Mouse (Mus musculus): ENCODE measurements around the gene Rnf43.

Rnf43 gene

GRCm38 (mm10) chr11:87662407-87662806 is at the start of gene Rnf43:
Gene Rnf43 (plus strand): TSS chr11:87662722.
- peak; percentile 80 for DNase-seq (ENCODE audit: extremely low spot score, low spot score)

- DNase-seq (ENCODE audit: extremely low spot score, low spot score): no peak
These were observed 48.5 kb upstream of the Rnf43 start for GRCm38 (mm10) chr11:87613972-87614371.

DNA sequence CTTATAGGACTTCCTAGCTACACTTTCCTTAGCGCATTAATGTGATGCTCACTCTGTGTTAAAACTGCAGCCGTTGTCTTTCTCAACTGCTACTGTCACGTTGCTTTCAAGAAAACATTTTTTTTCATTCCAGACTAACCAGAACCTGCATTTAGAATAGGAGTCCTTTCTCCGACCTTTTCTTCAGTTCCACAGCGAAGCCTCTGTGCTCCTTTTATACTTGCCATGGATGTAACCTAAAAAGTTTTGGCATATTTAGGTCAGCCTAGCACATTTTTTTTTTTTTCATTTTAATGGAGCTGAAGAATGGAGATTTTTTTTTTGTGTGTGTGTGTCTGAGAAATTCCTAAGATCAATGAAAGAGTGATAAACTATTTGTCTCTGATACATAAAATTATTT is 47.0 kb upstream of the Rnf43 start:
- DNase-seq (ENCODE audit: extremely low spot score, low spot score): no peak

DNA sequence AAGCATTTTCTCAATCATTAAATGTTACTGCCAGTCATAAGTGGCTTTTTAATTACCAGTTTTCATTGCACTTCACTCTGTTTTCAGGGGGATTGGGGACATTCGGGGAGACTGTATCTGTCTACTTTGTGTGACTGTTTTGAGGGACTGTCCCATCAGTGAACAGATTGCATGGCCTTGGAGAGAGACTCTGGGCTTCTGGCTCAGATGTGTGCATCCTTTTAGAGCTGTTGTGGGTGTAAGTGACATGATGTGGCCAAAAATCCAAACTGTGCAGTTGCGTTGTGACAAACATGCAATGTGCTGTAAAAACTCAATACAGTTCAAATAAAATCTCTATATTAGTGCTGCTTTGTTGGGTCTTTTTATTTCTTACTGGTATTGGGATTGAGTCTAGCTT is 46.6 kb upstream of the Rnf43 start:
- DNase-seq (ENCODE audit: extremely low spot score, low spot score): no peak

GRCm38 (mm10) chr11:87616790-87617474 is 45.6 kb upstream of the Rnf43 start, which contains the start of gene Hsf5:
Gene Hsf5 (plus strand): TSS chr11:87617164.
- no peak for DNase-seq (ENCODE audit: extremely low spot score, low spot score)

DNA sequence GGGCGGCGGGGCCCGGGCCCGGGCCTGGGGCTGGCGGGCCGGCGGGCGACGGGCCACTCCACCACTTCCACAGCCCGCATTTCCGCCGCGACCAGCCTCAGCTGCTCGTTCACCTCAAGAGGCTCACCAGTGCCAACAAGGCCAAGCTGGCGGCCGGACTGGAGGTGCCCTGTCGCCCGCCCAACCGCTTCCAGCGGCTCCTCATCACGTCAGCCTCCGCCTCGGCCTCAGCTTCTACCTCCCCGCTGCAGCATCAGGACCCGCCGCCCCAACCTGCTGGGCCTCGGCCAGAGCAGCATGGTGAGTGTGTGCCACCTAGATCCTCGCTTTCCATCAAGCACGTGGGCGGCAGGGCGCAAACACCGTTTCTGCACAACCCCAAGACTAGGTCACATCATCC is 44.9 kb upstream of the Rnf43 start:
- no peak for DNase-seq (ENCODE audit: extremely low spot score, low spot score)

DNA sequence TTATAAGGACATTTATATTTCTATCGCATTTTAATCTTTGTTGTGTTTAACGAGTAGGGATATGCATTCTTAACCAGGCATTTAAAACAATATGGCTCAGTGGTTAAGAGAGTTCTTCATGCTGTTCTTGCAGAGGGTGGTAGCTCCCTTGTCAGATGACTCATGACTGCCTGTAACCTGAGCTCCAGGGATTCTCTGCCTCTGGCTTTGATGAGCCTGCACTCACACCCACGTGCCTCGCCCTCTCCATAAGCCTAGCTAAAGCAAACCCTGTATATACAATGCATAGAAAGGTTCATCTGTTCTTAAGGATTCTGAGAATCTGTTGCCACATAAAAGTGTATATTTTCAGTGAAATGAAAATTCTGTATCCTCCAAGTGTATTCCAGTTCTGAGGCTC is 39.4 kb upstream of the Rnf43 start:
- no peak for DNase-seq (ENCODE audit: extremely low spot score, low spot score)

GRCm38 (mm10) chr11:87629859-87630258 is 32.7 kb upstream of the Rnf43 start:
- DNase-seq (ENCODE audit: extremely low spot score, low spot score): peak; percentile 33

GRCm38 (mm10) chr11:87638793-87639192 is 23.7 kb upstream of the Rnf43 start:
- DNase-seq (ENCODE audit: extremely low spot score, low spot score): no peak

DNA sequence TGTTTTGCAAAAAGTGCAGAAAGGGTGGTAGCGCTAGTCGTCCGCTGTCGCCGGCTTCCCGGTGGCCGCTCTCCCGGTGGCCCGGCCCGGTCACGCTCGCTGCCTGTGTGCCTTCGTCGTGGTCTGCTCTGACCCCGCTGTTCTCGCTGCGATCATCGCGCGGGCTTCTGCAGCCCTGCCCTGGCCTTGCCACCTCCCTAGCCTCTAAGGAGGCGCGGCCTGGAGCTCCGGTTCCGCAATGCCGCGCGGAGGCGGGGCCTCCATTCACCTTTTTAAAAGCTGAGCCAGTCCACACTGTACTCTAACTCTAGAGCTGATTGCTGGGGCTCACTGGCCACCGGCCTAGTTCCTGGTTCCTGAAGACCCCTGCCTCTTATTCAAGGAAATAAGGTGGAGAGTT is 23.3 kb upstream of the Rnf43 start:
- DNase-seq (ENCODE audit: extremely low spot score, low spot score): peak; percentile 67

- no peak for DNase-seq (ENCODE audit: extremely low spot score, low spot score)
These were observed 19.7 kb upstream of the Rnf43 start for GRCm38 (mm10) chr11:87642865-87643264.

DNA sequence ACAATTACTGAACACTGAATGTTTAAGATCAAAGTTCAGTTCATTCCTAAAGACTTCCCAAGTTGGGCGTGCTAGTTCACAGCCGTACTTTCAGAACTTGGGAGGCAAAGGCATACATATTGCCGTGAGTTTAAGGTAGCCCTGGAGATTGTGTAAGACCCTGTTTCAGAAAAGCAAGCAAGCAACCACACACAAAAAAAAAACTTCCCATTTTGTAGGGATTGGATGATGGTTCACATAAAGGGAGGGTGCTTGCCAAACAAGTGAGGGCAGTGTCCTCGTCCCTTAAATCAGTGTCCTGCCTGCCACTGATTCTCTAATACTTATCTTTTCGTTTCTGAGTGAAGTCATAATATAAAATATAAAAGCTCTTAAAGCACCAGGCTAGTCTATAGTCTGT is 7.8 kb upstream of the Rnf43 start:
- DNase-seq (ENCODE audit: extremely low spot score, low spot score): no peak

DNA sequence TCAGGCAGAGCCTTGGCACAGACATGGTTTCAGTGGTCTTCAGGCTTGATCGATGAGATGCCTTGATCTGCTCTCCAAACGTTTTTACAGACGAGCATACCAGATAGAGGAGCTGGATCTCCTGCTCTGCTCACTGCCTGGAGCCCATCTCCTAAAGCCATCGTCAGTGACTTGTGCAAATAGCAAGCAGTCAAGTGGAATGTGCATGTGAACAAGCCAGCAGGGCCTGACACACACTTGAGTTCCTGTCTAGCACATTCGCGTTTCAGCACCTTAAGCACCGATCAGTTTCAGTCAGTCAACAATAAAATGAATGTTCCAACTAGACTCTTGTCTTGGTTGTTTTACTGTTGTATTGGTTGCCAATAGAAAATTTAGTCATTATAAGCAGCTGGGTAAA is 3.3 kb upstream of the Rnf43 start:
- DNase-seq (ENCODE audit: extremely low spot score, low spot score): no peak

- DNase-seq (ENCODE audit: extremely low spot score, low spot score): no peak
These were observed 300 bp downstream of the Rnf43 start for GRCm38 (mm10) chr11:87662822-87663221.

GRCm38 (mm10) chr11:87663948-87664347 is 1.4 kb downstream of the Rnf43 start:
- no peak for DNase-seq (ENCODE audit: extremely low spot score, low spot score)

GRCm38 (mm10) chr11:87664521-87664920 is 2.0 kb downstream of the Rnf43 start:
- DNase-seq (ENCODE audit: extremely low spot score, low spot score): no peak

DNA sequence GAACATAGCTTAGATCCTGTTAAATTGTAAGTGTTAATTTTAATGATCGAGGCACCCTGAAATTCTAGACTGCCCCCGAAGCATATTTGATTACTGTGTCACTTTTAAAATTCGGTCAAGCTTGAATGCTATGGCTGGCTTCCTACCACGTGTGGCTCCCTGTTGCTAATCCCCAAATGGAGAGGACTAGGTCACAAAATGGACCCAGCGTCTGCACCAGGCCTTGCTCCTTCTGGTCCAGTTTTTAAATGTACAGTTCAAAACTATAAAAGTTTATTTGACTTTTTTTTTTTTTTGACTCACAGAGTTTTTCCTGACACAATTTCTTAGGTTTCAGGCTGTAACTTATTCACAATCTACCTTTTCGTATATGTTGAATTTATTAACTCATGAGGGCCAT is 2.7 kb downstream of the Rnf43 start:
- no peak for DNase-seq (ENCODE audit: extremely low spot score, low spot score)

GRCm38 (mm10) chr11:87665658-87666057 is 3.1 kb downstream of the Rnf43 start:
- DNase-seq (ENCODE audit: extremely low spot score, low spot score): no peak

DNA sequence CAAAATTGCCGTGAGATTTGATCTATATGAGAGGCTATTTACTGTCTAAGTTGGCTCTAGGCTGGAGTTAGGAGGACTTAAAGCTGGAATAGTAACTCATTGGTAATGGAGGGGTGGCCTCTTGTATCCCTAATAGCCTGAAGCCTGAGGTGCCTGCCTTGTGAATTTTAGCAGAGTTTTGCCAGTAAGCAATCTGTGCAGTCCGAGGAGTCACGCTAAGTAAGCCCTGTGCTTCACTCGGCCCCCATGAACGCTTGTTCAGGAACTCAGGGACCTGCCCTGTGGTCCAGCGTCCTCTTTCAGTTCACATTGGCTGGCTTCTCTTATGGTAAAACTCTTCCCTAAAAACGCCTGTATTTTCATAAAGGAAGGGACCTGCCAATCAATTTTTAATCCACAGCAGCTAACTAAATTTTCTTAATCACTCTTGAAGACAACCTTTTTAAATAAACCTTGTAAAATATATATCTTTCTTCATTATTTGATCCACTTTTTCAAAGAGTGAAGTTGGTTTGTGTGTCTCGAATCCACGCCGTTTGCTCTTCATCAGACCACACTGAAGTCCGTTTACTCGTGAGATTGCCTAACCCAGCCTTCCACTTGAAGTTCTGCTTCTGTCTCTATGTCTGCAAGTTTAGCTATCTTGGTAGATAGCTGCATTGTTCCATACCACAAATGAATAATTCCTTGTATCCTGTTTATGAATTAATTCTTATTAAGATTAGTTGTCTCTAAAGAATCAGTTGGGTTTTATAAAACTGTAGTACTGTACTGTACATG is 3.9 kb downstream of the Rnf43 start:
- no peak for DNase-seq (ENCODE audit: extremely low spot score, low spot score)

DNA sequence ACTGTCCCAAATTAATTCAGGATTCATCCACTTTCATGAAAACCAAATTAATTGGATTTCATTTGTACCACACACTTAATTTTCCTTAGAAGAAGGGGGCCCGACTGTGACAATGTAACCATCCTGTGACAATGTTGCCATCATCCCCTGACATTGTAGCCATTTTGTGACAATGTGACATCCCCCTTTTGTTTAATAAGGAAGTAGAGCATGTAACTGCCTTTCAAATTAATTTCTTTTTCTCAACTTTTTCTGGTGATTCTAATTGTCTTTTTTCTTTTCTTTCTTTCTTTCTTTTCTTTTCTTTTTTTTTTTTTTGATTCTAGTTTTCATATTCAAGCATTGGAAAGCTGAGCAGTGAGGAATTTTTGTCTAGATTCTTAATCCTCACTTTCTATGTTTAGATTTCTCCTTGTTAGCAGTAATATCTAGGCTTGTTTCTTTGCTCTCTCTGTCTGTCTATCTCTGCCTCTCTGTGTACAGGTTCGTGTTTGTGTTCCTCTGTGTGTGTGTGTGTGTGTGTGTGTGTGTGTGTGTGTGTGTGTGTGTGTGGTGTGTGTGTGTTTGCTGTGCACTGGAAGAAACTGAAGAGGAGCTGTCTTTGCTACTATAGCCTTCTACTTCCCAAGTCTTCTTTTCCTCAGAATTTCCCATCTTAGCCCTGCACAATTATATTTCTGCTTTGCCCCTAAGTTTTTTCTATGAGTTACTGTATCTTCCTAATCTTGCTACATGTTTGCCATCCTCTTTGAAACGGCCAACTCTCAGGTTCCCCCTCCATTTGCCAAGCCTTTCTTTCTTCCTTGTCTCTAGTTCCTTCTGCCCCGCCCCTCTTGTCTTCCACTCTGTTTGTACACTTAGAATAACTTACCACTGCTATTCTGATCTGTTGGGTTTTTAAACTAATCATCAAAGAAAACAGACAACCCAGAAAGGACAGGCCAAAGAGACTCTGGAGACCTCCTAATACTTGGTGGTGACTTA is 4.9 kb downstream of the Rnf43 start:
- DNase-seq (ENCODE audit: extremely low spot score, low spot score): no peak

GRCm38 (mm10) chr11:87673282-87673681 is 10.8 kb downstream of the Rnf43 start:
- DNase-seq (ENCODE audit: extremely low spot score, low spot score): no peak

DNA sequence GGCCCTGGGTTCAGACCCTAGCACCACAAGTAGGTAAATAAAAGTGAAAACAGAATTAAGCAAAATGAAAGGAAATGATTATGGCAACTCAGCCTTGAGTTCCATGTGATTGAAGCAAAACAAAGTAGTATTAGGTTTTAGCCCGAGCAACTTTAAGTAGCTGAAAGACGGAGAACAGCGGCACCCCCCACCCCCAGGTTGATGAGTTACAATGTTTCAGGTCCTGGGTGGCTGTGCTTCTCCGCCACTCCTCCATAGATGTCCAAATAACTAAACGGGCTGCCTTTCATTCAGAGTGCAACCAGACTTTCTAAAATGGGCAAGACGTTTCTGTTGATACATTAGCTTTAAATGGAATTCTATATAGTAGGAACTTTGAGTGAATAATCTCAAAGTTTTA is 13.1 kb downstream of the Rnf43 start:
- no peak for DNase-seq (ENCODE audit: extremely low spot score, low spot score)
